Mouse (Mus musculus): ENCODE measurements around the gene Mettl7a3. TPM values are rescaled to one million over a fixed set of nuclear protein-coding genes. Genes with fewer than 3 reads are reported as not detected.
"Not testable (repeated sequence)": the region's sequence is repeated elsewhere in the genome, so short reads cannot be mapped to it uniquely, and the experiment has no call there.

The Mettl7a3 gene
- total and polyA plus RNA-seq, 3 experiments = 0.12 to 0.70 TPM; not detected in 1

DNA sequence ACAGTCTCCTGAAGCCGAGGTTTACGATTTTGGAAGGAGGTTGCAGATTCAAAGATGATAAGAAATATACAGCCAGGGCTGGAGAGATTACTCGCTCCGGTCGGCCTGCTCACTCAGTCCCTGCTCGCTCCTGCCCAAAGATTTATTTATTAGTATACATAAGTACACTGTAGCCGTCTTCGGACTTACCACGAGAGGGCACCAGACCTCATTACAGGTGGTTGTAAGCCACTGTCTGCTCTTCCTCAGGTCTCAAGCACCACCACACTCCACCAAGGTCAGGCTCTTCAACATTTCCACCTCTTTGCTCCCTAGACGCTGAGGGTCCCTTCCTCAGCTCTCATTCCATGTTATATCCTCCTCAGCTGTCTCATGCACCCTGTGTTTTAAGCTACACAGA lies 3.1 kb downstream of the Mettl7a3 start:
- not testable (repeated sequence) for H3K36me3 ChIP-seq (ENCODE audit: control insufficient read depth in 1 of 2, insufficient read depth in 2 of 2, low read length in 2 of 2); H3K9ac ChIP-seq (ENCODE audit: control insufficient read depth, low read depth, low read length, poor library complexity, severe bottlenecking); H3K79me2 ChIP-seq (ENCODE audit: control insufficient read depth, insufficient read depth, low read length, poor library complexity); H3K4me1 ChIP-seq (ENCODE audit: control insufficient read depth in 1 of 2, insufficient read depth in 2 of 2, low read length in 2 of 2); H3K9me3 ChIP-seq (replicated peaks; ENCODE audit: insufficient read depth, low read length); H3K4me3 ChIP-seq (ENCODE audit: control insufficient read depth in 1 of 2, insufficient read depth in 1 of 2, low read depth in 2 of 2, low read length in 2 of 2); H3K27me3 ChIP-seq (ENCODE audit: control insufficient read depth in 1 of 2, insufficient read depth in 2 of 2, low read length in 2 of 2); H3K27ac ChIP-seq (ENCODE audit: control insufficient read depth, low read depth, low read length)
- DNase-seq (ENCODE audit: low read depth, low spot score) = peak; percentile 87
- peak; percentile 49 for TF ChIP-seq RAD21 (IDR thresholded peaks at IDR 0.05; ENCODE audit: low read depth, low read length)
- peak; percentile 49 to 55 (median 53) for TF ChIP-seq CTCF (IDR thresholded peaks at IDR 0.05 in 2 of 3, conservative IDR thresholded peaks at IDR 0.05 in 1 of 3; ENCODE audit: control insufficient read depth in 1 of 3, insufficient read depth in 1 of 3, low read depth in 2 of 3, low read length in 3 of 3, poor library complexity in 1 of 3, severe bottlenecking in 1 of 3)
- peak; percentile 75 for TF ChIP-seq SMC3 (IDR thresholded peaks at IDR 0.05; ENCODE audit: low read depth, low read length)
- TF ChIP-seq ZC3H11A (IDR thresholded peaks at IDR 0.05; ENCODE audit: low read depth, low read length) = peak; percentile 67

DNA sequence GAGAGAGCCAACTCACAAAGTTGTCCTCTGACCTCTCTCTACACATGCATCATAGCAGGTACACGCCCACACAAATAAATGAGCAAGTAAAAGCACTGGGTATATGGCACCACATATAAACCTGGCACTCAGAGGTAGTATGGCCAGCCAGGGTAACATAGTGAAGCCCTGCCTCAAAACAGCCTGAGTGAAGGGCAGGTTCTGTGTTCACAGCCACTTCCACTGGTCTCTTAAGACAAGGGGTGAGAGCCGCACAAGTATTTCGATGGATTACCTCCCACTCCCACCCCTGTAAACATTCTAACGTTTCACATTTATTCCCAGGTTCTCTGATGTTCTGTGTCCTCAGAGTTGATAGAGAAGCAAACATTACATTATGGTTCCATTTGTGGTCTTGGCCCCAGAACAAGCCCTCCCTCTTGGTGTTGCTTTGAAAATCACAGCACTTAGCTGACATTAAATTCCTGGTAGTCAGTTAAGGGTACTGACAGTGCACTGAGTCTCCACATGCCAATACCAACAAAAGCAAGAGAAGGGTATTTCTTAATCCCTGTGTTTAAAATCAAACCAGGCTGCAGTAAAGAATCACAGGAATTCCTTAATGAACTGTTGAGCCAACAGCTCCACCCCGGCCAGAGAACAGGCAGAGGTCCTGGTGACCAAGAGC lies 6.7 kb downstream of the Mettl7a3 start:
- H3K27ac ChIP-seq (ENCODE audit: control insufficient read depth, low read depth, low read length); H3K36me3 ChIP-seq (ENCODE audit: control insufficient read depth in 1 of 2, insufficient read depth in 2 of 2, low read length in 2 of 2); H3K27me3 ChIP-seq (ENCODE audit: control insufficient read depth in 1 of 2, insufficient read depth in 2 of 2, low read length in 2 of 2); H3K4me1 ChIP-seq (ENCODE audit: control insufficient read depth in 1 of 2, insufficient read depth in 2 of 2, low read length in 2 of 2); H3K4me3 ChIP-seq (ENCODE audit: control insufficient read depth in 1 of 2, insufficient read depth in 1 of 2, low read depth in 2 of 2, low read length in 2 of 2); H3K9me3 ChIP-seq (replicated peaks; ENCODE audit: insufficient read depth, low read length); H3K79me2 ChIP-seq (ENCODE audit: control insufficient read depth, insufficient read depth, low read length, poor library complexity); DNase-seq (ENCODE audit: low read depth, low spot score); H3K9ac ChIP-seq (ENCODE audit: control insufficient read depth, low read depth, low read length, poor library complexity, severe bottlenecking): not testable (repeated sequence)

DNA sequence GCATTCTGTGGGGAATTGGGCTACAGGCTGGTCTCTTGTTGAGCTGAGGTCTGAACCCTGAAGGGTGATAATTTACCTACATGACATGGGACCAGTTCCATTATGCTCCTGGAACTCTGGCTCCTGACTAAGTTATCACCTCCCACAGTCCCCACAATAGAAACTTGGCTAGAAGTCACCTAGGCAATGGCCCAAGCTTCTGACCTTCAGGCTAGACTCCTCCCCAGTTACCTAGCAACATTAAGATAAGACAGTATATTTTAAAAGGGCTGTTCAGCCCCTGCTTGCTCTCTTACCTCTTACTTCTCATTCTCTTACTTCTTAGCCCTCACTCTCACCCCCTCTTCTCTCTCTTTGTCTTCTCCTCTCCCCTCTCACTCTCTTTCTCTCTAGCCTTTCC lies 10.8 kb downstream of the Mettl7a3 start:
- Histone ChIP-seq H3K4me1 (ENCODE audit: control insufficient read depth in 1 of 2, insufficient read depth in 2 of 2, low read length in 2 of 2) (peaks cover 3% of the 10 kb centered on the region in 2 experiments; a peak in 2 of 4 replicates), H3K27ac (ENCODE audit: control insufficient read depth, low read depth, low read length) (no peak overlapping the region), H3K9me3 (replicated peaks; ENCODE audit: insufficient read depth, low read length) (no peaks in the 10 kb centered on the region), H3K36me3 (ENCODE audit: control insufficient read depth in 1 of 2, insufficient read depth in 2 of 2, low read length in 2 of 2) (no peaks in the 10 kb centered on the region), H3K9ac (ENCODE audit: control insufficient read depth, low read depth, low read length, poor library complexity, severe bottlenecking) (no peak overlapping the region), H3K79me2 (ENCODE audit: control insufficient read depth, insufficient read depth, low read length, poor library complexity) (no peaks in the 10 kb centered on the region), H3K27me3 (ENCODE audit: control insufficient read depth in 1 of 2, insufficient read depth in 2 of 2, low read length in 2 of 2) (peaks cover 0 to 3% of the 10 kb centered on the region in 2 experiments; a peak in 2 of 4 replicates), H3K4me3 (ENCODE audit: control insufficient read depth in 1 of 2, insufficient read depth in 1 of 2, low read depth in 2 of 2, low read length in 2 of 2) (no peak overlapping the region)
- TF ChIP-seq KAT2A (conservative IDR thresholded peaks at IDR 0.05; ENCODE audit: low read depth, low read length) (no peak), RAD21 (IDR thresholded peaks at IDR 0.05; ENCODE audit: low read depth, low read length) (no peak), GATA1 (IDR thresholded peaks at IDR 0.05; ENCODE audit: low read depth, low read length) (peak; percentile 52; the same call in 1 of the 2 replicates), RCOR1 (IDR thresholded peaks at IDR 0.05; ENCODE audit: low read depth, low read length) (no peak)
- DNase-seq (ENCODE audit: low read depth, low spot score) = no peak

DNA sequence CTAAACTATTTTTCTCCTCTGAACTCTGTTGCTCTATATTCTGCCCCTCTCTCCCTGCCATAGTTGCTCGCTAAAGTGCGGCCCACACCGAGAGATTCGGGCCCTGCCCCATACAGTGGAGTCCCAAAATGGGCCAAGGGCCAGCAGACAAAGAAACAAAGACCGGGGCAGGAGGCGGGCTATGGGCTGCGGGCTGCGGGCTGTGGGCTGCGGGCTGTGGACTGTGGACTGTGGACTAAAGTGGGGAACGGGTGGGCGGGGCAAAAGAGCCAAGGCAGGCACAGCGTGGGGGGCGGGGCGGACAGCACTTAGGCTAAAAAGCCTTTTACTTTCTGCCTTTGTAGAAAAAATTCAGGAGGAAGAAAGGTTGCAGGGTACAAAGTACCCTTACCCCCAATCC lies 12.0 kb downstream of the Mettl7a3 start:
- Histone ChIP-seq H3K4me1 (ENCODE audit: control insufficient read depth in 1 of 2, insufficient read depth in 2 of 2, low read length in 2 of 2) (peaks cover 3% of the 10 kb centered on the region in 2 experiments; a peak in 2 of 4 replicates), H3K79me2 (ENCODE audit: control insufficient read depth, insufficient read depth, low read length, poor library complexity) (no peaks in the 10 kb centered on the region), H3K36me3 (ENCODE audit: control insufficient read depth in 1 of 2, insufficient read depth in 2 of 2, low read length in 2 of 2) (no peaks in the 10 kb centered on the region), H3K27ac (ENCODE audit: control insufficient read depth, low read depth, low read length) (no peak overlapping the region), H3K9me3 (replicated peaks; ENCODE audit: insufficient read depth, low read length) (no peaks in the 10 kb centered on the region), H3K9ac (ENCODE audit: control insufficient read depth, low read depth, low read length, poor library complexity, severe bottlenecking) (no peak overlapping the region), H3K4me3 (ENCODE audit: control insufficient read depth in 1 of 2, insufficient read depth in 1 of 2, low read depth in 2 of 2, low read length in 2 of 2) (no peak overlapping the region), H3K27me3 (ENCODE audit: control insufficient read depth in 1 of 2, insufficient read depth in 2 of 2, low read length in 2 of 2) (peaks cover 0 to 4% of the 10 kb centered on the region in 2 experiments; a peak in 2 of 4 replicates)
- no peak for TF ChIP-seq USF2 (IDR thresholded peaks at IDR 0.05; ENCODE audit: borderline replicate concordance in 1 of 2, insufficient read depth in 1 of 2, low read depth in 1 of 2, low read length in 2 of 2)
- TF ChIP-seq MXI1 (IDR thresholded peaks at IDR 0.05; ENCODE audit: low read depth, low read length) = no peak
- TF ChIP-seq POLR2AphosphoS5 (IDR thresholded peaks at IDR 0.05; ENCODE audit: borderline replicate concordance, low read depth, low read length) = no peak
- no peak for TF ChIP-seq HCFC1 (IDR thresholded peaks at IDR 0.05; ENCODE audit: low read depth, low read length)
- no peak for TF ChIP-seq RCOR1 (IDR thresholded peaks at IDR 0.05; ENCODE audit: low read depth, low read length)
- DNase-seq (ENCODE audit: low read depth, low spot score) = no peak

All from MEL (cell line).